Mouse (Mus musculus): ENCODE results near the gene Slc44a2. TPM values are rescaled to one million over a fixed set of nuclear protein-coding genes. Genes with fewer than 3 reads are reported as not detected.

The Slc44a2 gene
- total and polyA plus RNA-seq, 2 experiments from 2014 or later = 48.9 to 63.1 TPM

GRCm38 (mm10) chr9:21275727-21276126, 44.8 kb upstream of the Slc44a2 start:
- no peaks in the 10 kb centered on the region for H3K9me3 ChIP-seq (ENCODE audit: low read length)
- DNase-seq (no peak), ATAC-seq (no peak)
- H3K4me1 ChIP-seq (ENCODE audit: insufficient read depth) = no peaks in the 10 kb centered on the region
- no peak overlapping the region for H3K4me3 ChIP-seq (ENCODE audit: low read depth, low read length)
- H3K27ac ChIP-seq (ENCODE audit: low read depth, low read length) = no peak overlapping the region
- no peak overlapping the region for H3K9ac ChIP-seq
- 92% methylated on average over 12 of the region's 12 CpGs for WGBS
- TF ChIP-seq CTCF (IDR thresholded peaks at IDR 0.05; ENCODE audit: low read depth) = no peak
- H3K4me2 ChIP-seq (ENCODE audit: low read depth) = no peak overlapping the region
- H3K27me3 ChIP-seq (ENCODE audit: insufficient read depth, low read length) = no peaks in the 10 kb centered on the region
- peaks cover 89% of the 10 kb centered on the region for H3K36me3 ChIP-seq (ENCODE audit: insufficient read depth)

- H3K27ac ChIP-seq (ENCODE audit: low read depth, low read length) = no peak overlapping the region
- no peak for ATAC-seq
- H3K36me3 ChIP-seq (ENCODE audit: insufficient read depth) = peaks cover 89% of the 10 kb centered on the region
- H3K4me3 ChIP-seq (ENCODE audit: low read depth, low read length) = no peak overlapping the region
- H3K27me3 ChIP-seq (ENCODE audit: insufficient read depth, low read length) = no peaks in the 10 kb centered on the region
- no peak for DNase-seq
- WGBS = 90% methylated on average over 8 of the region's 8 CpGs
- no peaks in the 10 kb centered on the region for H3K4me1 ChIP-seq (ENCODE audit: insufficient read depth)
- no peak overlapping the region for H3K4me2 ChIP-seq (ENCODE audit: low read depth)
- H3K9ac ChIP-seq = no peak overlapping the region
- TF ChIP-seq CTCF (IDR thresholded peaks at IDR 0.05; ENCODE audit: low read depth) = no peak
- no peaks in the 10 kb centered on the region for H3K9me3 ChIP-seq (ENCODE audit: low read length)
These were observed 44.2 kb upstream of the Slc44a2 start for GRCm38 (mm10) chr9:21276307-21276706.

- Histone ChIP-seq H3K9me3 (ENCODE audit: low read length) (no peaks in the 10 kb centered on the region), H3K36me3 (ENCODE audit: insufficient read depth) (peaks cover 87% of the 10 kb centered on the region), H3K9ac (no peak overlapping the region), H3K27ac (ENCODE audit: low read depth, low read length) (no peak overlapping the region), H3K4me2 (ENCODE audit: low read depth) (no peak overlapping the region), H3K4me1 (ENCODE audit: insufficient read depth) (no peaks in the 10 kb centered on the region), H3K27me3 (ENCODE audit: insufficient read depth, low read length) (no peaks in the 10 kb centered on the region), H3K4me3 (ENCODE audit: low read depth, low read length) (no peak overlapping the region)
- DNase-seq = no peak
- ATAC-seq = no peak
- TF ChIP-seq CTCF (IDR thresholded peaks at IDR 0.05; ENCODE audit: low read depth) = no peak
- WGBS = 95% methylated on average over 5 of the region's 5 CpGs
These were observed 42.7 kb upstream of the Slc44a2 start for GRCm38 (mm10) chr9:21277776-21278175.

- Histone ChIP-seq H3K4me3 (ENCODE audit: low read depth, low read length) (no peak overlapping the region), H3K27ac (ENCODE audit: low read depth, low read length) (no peak overlapping the region), H3K4me1 (ENCODE audit: insufficient read depth) (peaks cover 10% of the 10 kb centered on the region; the same call in 1 of the 2 replicates), H3K9me3 (ENCODE audit: low read length) (no peaks in the 10 kb centered on the region), H3K27me3 (ENCODE audit: insufficient read depth, low read length) (no peaks in the 10 kb centered on the region), H3K36me3 (ENCODE audit: insufficient read depth) (peaks cover 48% of the 10 kb centered on the region), H3K9ac (no peak overlapping the region), H3K4me2 (ENCODE audit: low read depth) (no peak overlapping the region)
- peak; percentile 29 for TF ChIP-seq CTCF (IDR thresholded peaks at IDR 0.05; ENCODE audit: low read depth)
- 93% methylated on average over 5 of the region's 5 CpGs for WGBS
- no peak for ATAC-seq
- no peak for DNase-seq
These were observed 36.9 kb upstream of the Slc44a2 start for GRCm38 (mm10) chr9:21283591-21283990.

- no peak for TF ChIP-seq CTCF (IDR thresholded peaks at IDR 0.05; ENCODE audit: low read depth)
- Histone ChIP-seq H3K4me3 (ENCODE audit: low read depth, low read length) (no peak overlapping the region), H3K36me3 (ENCODE audit: insufficient read depth) (peaks cover 44% of the 10 kb centered on the region), H3K27me3 (ENCODE audit: insufficient read depth, low read length) (no peaks in the 10 kb centered on the region), H3K9me3 (ENCODE audit: low read length) (no peaks in the 10 kb centered on the region), H3K4me2 (ENCODE audit: low read depth) (no peak overlapping the region), H3K27ac (ENCODE audit: low read depth, low read length) (no peak overlapping the region), H3K9ac (no peak overlapping the region), H3K4me1 (ENCODE audit: insufficient read depth) (peaks cover 14% of the 10 kb centered on the region; the same call in 1 of the 2 replicates)
- 88% methylated on average over 3 of the region's 3 CpGs for WGBS
- no peak for DNase-seq
- no peak for ATAC-seq
These were observed 36.5 kb upstream of the Slc44a2 start for GRCm38 (mm10) chr9:21283994-21284393.

DNA sequence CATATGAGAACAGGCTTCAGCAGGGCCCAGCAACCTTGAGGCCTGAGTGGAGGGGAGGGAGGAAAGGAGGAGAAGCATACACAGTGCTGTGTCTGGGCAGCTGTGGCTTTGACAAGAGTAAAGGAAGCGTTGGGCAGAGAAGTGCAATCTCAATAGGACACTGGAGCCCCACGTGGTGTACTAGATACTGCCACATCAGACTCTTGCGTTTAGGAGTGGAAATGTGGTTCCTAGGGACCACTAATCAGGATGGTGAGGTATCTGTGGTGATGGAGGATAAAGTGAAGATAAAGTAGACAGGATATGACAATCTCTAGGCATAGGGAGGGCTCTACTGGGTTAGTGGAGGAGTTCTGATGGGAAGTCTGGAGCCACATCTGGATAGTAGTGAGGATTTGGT, 33.7 kb upstream of the Slc44a2 start:
- Histone ChIP-seq H3K9me3 (ENCODE audit: low read length) (no peaks in the 10 kb centered on the region), H3K4me1 (ENCODE audit: insufficient read depth) (peaks cover 21% of the 10 kb centered on the region; the same call in 1 of the 2 replicates), H3K36me3 (ENCODE audit: insufficient read depth) (peaks cover 21% of the 10 kb centered on the region), H3K27ac (ENCODE audit: low read depth, low read length) (no peak overlapping the region), H3K4me3 (ENCODE audit: low read depth, low read length) (peak overlapping the region; percentile 63; the same call in 1 of the 2 replicates), H3K4me2 (ENCODE audit: low read depth) (peak overlapping the region; percentile 76), H3K9ac (peak overlapping the region; percentile 75), H3K27me3 (ENCODE audit: insufficient read depth, low read length) (no peaks in the 10 kb centered on the region)
- no peak for TF ChIP-seq CTCF (IDR thresholded peaks at IDR 0.05; ENCODE audit: low read depth)
- DNase-seq = no peak
- no peak for ATAC-seq
- whole genome bisulfite sequencing = 66% methylated on average over 3 of the region's 3 CpGs

- 2% methylated on average over 58 of the region's 59 CpGs for WGBS
- ATAC-seq (peak; percentile 83), DNase-seq (peak; percentile 97)
These were observed 32.7 kb upstream of the Slc44a2 start, which contains the start of gene Kri1 for GRCm38 (mm10) chr9:21287571-21288402. Gene Kri1, minus strand, starts transcription at chr9:21287969.

More at GRCm38 (mm10) chr9:21287571-21288402, 32.7 kb upstream of the Slc44a2 start, which contains the start of gene Kri1:
- H3K36me3 ChIP-seq (ENCODE audit: insufficient read depth) = peaks cover 12% of the 10 kb centered on the region
- TF ChIP-seq CTCF (IDR thresholded peaks at IDR 0.05; ENCODE audit: low read depth) = no peak; the same call in 1 of the 2 replicates
- H3K4me2 ChIP-seq (ENCODE audit: low read depth) = peak within 1 kb of the TSS; percentile 76
- H3K4me3 ChIP-seq (ENCODE audit: low read depth, low read length) = peak within 1 kb of the TSS; percentile 63
- H3K4me1 ChIP-seq (ENCODE audit: insufficient read depth) = peaks cover 21% of the 10 kb centered on the region; the same call in 1 of the 2 replicates
- peak within 1 kb of the TSS; percentile 75 for H3K9ac ChIP-seq
- no peaks in the 10 kb centered on the region for H3K27me3 ChIP-seq (ENCODE audit: insufficient read depth, low read length)
- peak within 1 kb of the TSS; percentile 93 for H3K27ac ChIP-seq (ENCODE audit: low read depth, low read length)
- H3K9me3 ChIP-seq (ENCODE audit: low read length) = no peaks in the 10 kb centered on the region

All from forebrain, postnatal 0 days (tissue).